Mouse (Mus musculus) bone marrow macrophage, adult 2 months (primary cell): ENCODE data around the gene Rnf141.

Experiments
- CTCF ChIP-seq: IDR thresholded peaks from 2 replicates; pipeline ENCODE4 v1.5.1; 2012; ENCODE audit warnings: low read depth, mild to moderate bottlenecking, low read length, moderate library complexity
- POLR2A ChIP-seq: IDR thresholded peaks from 2 replicates; pipeline ENCODE4 v1.6.1; 2012; ENCODE audit warnings: mild to moderate bottlenecking, low read depth, low read length, borderline replicate concordance

DNA sequence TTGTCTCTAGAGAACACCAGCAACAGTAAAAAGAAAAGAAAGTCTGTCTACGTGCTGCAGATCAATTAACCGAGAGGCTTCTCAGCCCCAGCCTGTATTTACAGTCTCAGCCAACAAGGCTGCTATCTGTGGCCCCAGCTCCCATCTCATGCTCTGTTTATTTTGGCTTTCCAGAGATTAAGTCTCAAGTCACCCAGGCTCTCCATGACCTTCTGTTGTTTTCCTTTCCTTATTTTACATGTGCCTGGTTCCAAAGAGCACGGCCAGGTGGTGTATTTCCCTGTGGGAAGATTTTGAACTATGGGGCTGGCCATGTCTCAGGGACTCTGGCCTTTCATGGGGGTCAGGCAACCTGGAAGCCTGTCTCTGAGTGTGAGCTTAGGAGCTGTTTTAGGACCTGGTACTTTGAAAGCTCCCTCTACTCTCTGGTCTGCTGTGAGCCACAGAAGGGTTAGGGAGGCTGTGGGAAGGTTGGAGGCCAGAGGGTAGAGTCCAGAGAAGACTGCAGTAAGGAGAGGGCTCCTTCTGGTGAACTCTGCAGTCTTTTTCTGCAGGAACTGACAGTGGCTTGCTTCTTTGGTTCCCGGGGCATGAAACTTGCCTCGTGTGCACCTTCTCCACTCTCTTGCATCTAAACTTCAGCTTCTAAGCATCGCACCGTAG lies 7.4 kb upstream of the Rnf141 start:
- TF ChIP-seq CTCF: no peak
- TF ChIP-seq POLR2A: no peak
